Mouse (Mus musculus): ENCODE measurements at regions not wholly inside any gene's neighbourhood (a gene's known extent, or its start where the extent isn't known, plus 50 kb on each side); places are given as distances from the start of the nearest gene placed in this dataset.

- DNase-seq (ENCODE audit: low spot score in 2 of 2) = no peak
Measured at GRCm38 (mm10) chr17:4928631-4929030, 65.5 kb upstream of the Arid1b start.

GRCm38 (mm10) chr17:4935268-4935667 is 58.9 kb upstream of the Arid1b start:
- no peak for DNase-seq (ENCODE audit: low spot score in 2 of 2)

- DNase-seq (ENCODE audit: low spot score in 2 of 2) = no peak
Measured at GRCm38 (mm10) chr17:4940589-4940988, 53.5 kb upstream of the Arid1b start.

- no peak for DNase-seq (ENCODE audit: low spot score in 2 of 2)
Measured at GRCm38 (mm10) chr17:4941286-4941800, 52.8 kb upstream of the Arid1b start.

- no peak for DNase-seq (ENCODE audit: low spot score in 2 of 2)
Measured at GRCm38 (mm10) chr17:4942868-4943267, 51.3 kb upstream of the Arid1b start.

All from natural killer cell, adult 2 months (primary cell).